Mouse (Mus musculus) bone marrow macrophage, adult 2 months (primary cell): Measurements from ENCODE around the gene Zc3h14.

Experiments
- CTCF ChIP-seq: IDR thresholded peaks from 2 replicates; pipeline ENCODE4 v1.5.1; 2012; ENCODE audit warnings: low read depth, mild to moderate bottlenecking, low read length, moderate library complexity
- POLR2A ChIP-seq: IDR thresholded peaks from 2 replicates; pipeline ENCODE4 v1.6.1; 2012; ENCODE audit warnings: mild to moderate bottlenecking, low read depth, low read length, borderline replicate concordance

GRCm38 (mm10) chr12:98759700-98760099 is 12.9 kb downstream of the Zc3h14 start:
- TF ChIP-seq CTCF = no peak
- TF ChIP-seq POLR2A = no peak
